Mouse (Mus musculus) hindbrain, embryonic 14.5 days (tissue): ENCODE data around the gene Napb. TPM values are rescaled to one million over a fixed set of nuclear protein-coding genes. Genes with fewer than 3 reads are reported as not detected.

ENCODE experiments used
- ATAC-seq: fragments of 200-750 bp; cut with Nextera tagmentation; 2 replicates; pipeline ENCODE4 v1.8.0; 2017; ENCODE audit warnings: moderate number of reproducible peaks, mild to moderate bottlenecking, moderate TSS enrichment, moderate library complexity; ENCODE audit not compliant: low FRiP score
- DNase-seq: peaks from one replicate; pipeline ENCODE4 v3.0.0-alpha.2; 2015; ENCODE audit warnings: low spot score
- H3K27ac ChIP-seq: fragments of 300-500 bp; sonication (generic); 2 replicates; pipeline ENCODE4 v1.5.1; 2014; ENCODE audit warnings: mild to moderate bottlenecking, moderate library complexity
- H3K27me3 ChIP-seq: fragments of 300-500 bp; sonication (generic); 2 replicates; pipeline ENCODE4 v1.6.1; 2014; ENCODE audit warnings: mild to moderate bottlenecking, low read length, mixed read lengths; ENCODE audit not compliant: control insufficient read depth, insufficient read depth
- H3K36me3 ChIP-seq: fragments of 300-500 bp; sonication (generic); replicated peaks from 2 replicates; pipeline ENCODE4 v1.6.1; 2014; ENCODE audit not compliant: control insufficient read depth, insufficient read depth
- H3K4me1 ChIP-seq: fragments of 300-500 bp; sonication (generic); replicated peaks from 2 replicates; pipeline ENCODE4 v1.6.1; 2014; ENCODE audit warnings: antibody characterized with exemption, low read length, mixed read lengths; ENCODE audit not compliant: control insufficient read depth, insufficient read depth
- H3K4me2 ChIP-seq: fragments of 300-500 bp; sonication (generic); replicated peaks from 2 replicates; pipeline ENCODE4 v1.6.1; 2014; ENCODE audit warnings: mild to moderate bottlenecking, moderate library complexity
- H3K4me3 ChIP-seq: fragments of 300-500 bp; sonication (generic); replicated peaks from 2 replicates; pipeline ENCODE4 v1.5.1; 2014; ENCODE audit warnings: mild to moderate bottlenecking, low read length
- H3K9ac ChIP-seq: fragments of 300-500 bp; sonication (generic); 2 replicates; pipeline ENCODE4 v1.6.1; 2014
- H3K9me3 ChIP-seq: fragments of 300-500 bp; sonication (generic); 2 replicates; pipeline ENCODE4 v1.6.1; 2016; ENCODE audit warnings: low read length; ENCODE audit not compliant: control insufficient read depth
- WGBS: fragments of 180-500 bp; shearing (Covaris S2); extraction: QIAGEN DNeasy Blood & Tissue Kit; methylation state at CpG from one replicate; pipeline ENCODE4 v1.1.7; 2014; 5-methylcytosine and 5-hydroxymethylcytosine counted together
- polyA plus RNA-seq: library from polyadenylated mRNA; unstranded; fragments of >200 nt; fragmentation: Nextera tagmentation; extraction: Ambion mirVana; gene quantifications from 2 replicates; pipeline ENCODE4 v1.2.1, GENCODE M21; 2014

Napb gene
- polyA plus RNA-seq, 1 experiment from 2014 or later: 94.1 TPM

DNA sequence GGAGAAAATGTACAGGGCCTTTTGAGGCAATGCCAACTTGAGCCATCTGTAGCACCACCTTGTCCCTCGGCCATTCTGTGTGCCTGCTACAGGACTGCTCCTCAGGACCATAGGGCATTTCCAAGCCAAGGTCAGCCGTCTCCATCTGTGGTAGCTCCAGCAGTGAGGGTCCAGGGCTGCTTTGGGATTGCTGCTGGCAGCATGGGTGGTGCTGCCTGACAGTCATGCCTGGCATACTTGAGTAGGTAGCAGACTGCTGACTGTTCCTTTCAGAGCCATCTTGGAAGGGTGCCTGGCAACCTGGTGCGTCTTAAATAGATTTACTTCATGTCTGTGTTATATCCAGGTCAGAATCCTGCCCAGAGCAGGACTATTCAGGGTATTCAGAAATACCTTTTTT, 10.7 kb upstream of the Napb start:
- DNase-seq: no peak
- no peak; the same call in 1 of the 2 replicates for ATAC-seq

DNA sequence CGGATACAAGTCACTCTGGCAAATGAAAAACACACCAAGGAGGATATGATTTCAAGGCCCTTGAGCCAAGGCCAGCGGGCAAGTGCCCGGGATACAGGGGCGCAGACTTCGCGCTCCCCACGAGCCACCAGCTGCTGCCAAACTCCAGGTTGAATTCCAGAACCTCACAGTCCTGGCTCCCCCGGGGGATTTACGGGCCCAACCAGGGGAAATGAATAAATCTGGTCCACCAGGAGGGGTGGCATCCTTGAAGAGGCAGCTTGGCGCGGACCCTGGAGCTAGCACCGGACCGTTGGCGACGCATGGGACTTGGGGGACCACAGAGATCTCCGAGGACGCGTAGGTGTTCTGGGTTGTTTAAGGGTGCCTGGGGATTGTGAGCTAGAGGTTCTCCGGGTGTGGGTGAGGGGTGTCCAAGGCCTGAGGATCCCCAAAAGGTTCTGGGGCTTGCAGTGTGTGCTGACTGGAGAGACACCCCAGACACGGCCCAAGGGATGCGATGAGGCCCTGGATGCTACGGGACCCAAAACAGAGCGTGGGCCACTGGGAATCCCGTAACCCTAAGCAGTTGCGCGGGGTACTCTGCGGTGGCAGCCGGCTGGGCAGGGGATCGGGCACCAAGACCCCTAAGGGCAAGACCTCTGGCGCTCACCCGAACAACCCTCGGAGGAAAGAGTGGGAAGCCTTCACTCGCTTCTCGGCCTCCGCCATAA, 497 bp downstream of the Napb start:
- ATAC-seq: peak; percentile 82
- no peak for DNase-seq
- peak overlapping the region; percentile 95 for H3K9ac ChIP-seq
- H3K27ac ChIP-seq: peak overlapping the region; percentile 61
- H3K27me3 ChIP-seq: no peaks in the 10 kb centered on the region
- peaks cover 24% of the 10 kb centered on the region for H3K4me1 ChIP-seq
- H3K4me3 ChIP-seq: peak overlapping the region; percentile 86
- no peaks in the 10 kb centered on the region for H3K36me3 ChIP-seq
- H3K4me2 ChIP-seq: peak overlapping the region; percentile 89
- WGBS: under 1% methylated on average over 35 of the region's 35 CpGs
- no peaks in the 10 kb centered on the region for H3K9me3 ChIP-seq

More for the DNA sequence above, 10.7 kb upstream of the Napb start:
- Histone ChIP-seq H3K9ac (no peak overlapping the region), H3K4me3 (no peak overlapping the region), H3K27ac (no peak overlapping the region), H3K36me3 (no peaks in the 10 kb centered on the region), H3K4me1 (no peaks in the 10 kb centered on the region), H3K9me3 (no peaks in the 10 kb centered on the region), H3K27me3 (no peaks in the 10 kb centered on the region), H3K4me2 (no peak overlapping the region)
- WGBS: 76% methylated on average over 3 of the region's 3 CpGs

DNA sequence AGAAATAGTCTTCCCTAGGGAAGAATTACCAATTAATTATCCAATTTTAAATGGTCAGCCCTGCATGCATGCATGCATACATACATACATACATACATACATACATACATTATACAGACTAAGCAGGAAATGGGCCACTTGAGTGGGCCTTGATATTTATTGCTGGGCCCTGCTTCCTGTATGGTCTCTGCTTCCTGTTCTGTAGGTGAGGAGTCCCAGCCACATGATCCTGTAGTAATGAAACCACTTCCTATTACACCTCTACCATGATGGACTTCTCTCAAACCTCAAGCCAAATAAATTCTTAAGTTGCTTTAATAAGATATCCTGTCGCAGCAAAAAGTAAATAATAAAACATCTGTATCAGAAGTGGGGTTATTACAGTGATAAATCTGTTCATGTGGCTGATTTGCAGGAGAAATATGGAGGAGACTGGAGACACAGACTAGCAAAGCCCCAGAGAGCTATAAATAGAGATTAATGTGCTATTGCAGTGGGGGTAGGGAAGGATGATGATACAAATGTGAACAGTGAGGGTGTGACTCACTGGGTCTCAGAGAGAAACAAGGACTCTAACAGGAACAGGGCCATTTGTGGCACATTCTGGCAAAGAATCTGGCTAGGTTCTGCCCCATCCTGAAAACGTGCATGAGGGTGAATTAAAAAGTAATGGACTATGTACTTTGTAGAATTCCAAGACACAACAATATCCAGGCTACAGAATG, 12.8 kb downstream of the Napb start:
- WGBS: 79% methylated on average over 2 of the region's 2 CpGs
- no peak overlapping the region for H3K9ac ChIP-seq
- no peaks in the 10 kb centered on the region for H3K36me3 ChIP-seq
- no peak overlapping the region for H3K27ac ChIP-seq
- H3K4me1 ChIP-seq: no peaks in the 10 kb centered on the region
- no peak for ATAC-seq
- DNase-seq: no peak
- no peaks in the 10 kb centered on the region for H3K27me3 ChIP-seq
- H3K4me2 ChIP-seq: no peak overlapping the region
- H3K9me3 ChIP-seq: no peaks in the 10 kb centered on the region
- no peak overlapping the region for H3K4me3 ChIP-seq

DNA sequence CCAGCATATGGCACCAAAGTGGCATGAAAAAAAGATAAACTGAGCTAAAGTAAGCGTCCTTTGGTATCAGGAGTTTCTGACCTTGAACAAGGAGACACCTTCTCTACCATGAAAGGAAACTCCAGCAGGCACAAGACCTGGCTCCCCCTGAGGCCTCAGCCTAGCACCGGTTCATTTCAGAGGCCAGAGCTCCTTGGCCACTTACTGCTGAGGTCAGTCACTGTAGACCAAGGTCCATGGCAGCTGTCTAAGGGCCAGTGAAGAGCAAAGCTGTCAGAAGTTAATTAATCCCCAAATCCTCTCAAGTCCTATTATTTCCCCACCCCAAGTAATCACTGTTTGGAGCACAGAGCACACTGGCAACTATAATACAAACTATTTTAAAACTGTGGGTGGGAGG, 15.2 kb downstream of the Napb start:
- WGBS: 84% methylated on average over 2 of the region's 2 CpGs
- H3K27ac ChIP-seq: no peak overlapping the region
- peaks cover 4% of the 10 kb centered on the region for H3K36me3 ChIP-seq
- H3K9me3 ChIP-seq: no peaks in the 10 kb centered on the region
- DNase-seq (no peak), ATAC-seq (no peak)
- H3K9ac ChIP-seq: no peak overlapping the region
- H3K4me3 ChIP-seq: no peak overlapping the region
- no peak overlapping the region for H3K4me2 ChIP-seq
- H3K4me1 ChIP-seq: no peaks in the 10 kb centered on the region
- H3K27me3 ChIP-seq: no peaks in the 10 kb centered on the region

DNA sequence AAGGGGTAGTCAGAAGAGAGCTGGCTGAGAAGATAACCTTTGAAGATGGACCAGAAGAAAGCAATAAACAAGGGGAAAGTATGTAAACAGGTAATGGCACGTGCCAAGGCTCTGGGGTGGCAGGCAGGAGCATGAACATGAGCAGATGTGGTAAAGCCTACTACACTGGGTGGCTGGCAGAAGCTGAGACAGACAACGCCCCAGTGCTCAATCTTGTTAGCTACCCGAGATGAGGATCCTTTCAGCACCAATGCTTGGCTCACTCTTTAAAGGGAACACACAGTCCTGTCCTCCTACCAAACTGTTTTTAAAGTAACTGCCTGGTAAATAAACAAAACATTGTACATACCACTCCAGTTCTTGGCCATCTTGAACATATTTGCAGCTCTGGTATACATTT, 19.9 kb downstream of the Napb start:
- DNase-seq (no peak), ATAC-seq (no peak)
- peaks cover 21% of the 10 kb centered on the region for H3K36me3 ChIP-seq
- no peak overlapping the region for H3K27ac ChIP-seq
- no peak overlapping the region for H3K9ac ChIP-seq
- H3K4me2 ChIP-seq: no peak overlapping the region
- H3K4me3 ChIP-seq: no peak overlapping the region
- no peaks in the 10 kb centered on the region for H3K27me3 ChIP-seq
- H3K9me3 ChIP-seq: no peaks in the 10 kb centered on the region
- no peaks in the 10 kb centered on the region for H3K4me1 ChIP-seq
- 91% methylated on average over 3 of the region's 3 CpGs for WGBS

DNA sequence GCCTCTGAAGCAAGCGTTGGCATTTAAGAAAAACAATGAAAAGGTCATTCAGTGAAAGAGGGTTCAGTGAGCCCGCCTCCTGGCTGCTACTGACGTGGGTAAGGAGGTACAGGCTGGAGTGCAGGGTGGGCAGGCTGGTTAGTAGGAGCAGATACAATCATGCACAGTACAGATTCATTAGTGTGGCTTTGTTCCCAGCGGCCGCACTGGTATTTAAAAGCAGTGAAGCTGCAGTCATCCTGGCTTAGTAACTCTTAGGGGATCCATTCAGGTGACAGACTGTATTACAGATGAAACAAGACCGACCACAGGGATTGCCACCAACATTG, 25.1 kb downstream of the Napb start:
- no peaks in the 10 kb centered on the region for H3K4me1 ChIP-seq
- H3K27ac ChIP-seq: no peak overlapping the region
- 55% methylated on average over 6 of the region's 6 CpGs for WGBS
- no peak overlapping the region for H3K9ac ChIP-seq
- peaks cover 35% of the 10 kb centered on the region for H3K36me3 ChIP-seq
- ATAC-seq (peak; percentile 56; the same call in 1 of the 2 replicates), DNase-seq (no peak)
- no peak overlapping the region for H3K4me2 ChIP-seq
- no peaks in the 10 kb centered on the region for H3K9me3 ChIP-seq
- H3K27me3 ChIP-seq: no peaks in the 10 kb centered on the region
- no peak overlapping the region for H3K4me3 ChIP-seq

DNA sequence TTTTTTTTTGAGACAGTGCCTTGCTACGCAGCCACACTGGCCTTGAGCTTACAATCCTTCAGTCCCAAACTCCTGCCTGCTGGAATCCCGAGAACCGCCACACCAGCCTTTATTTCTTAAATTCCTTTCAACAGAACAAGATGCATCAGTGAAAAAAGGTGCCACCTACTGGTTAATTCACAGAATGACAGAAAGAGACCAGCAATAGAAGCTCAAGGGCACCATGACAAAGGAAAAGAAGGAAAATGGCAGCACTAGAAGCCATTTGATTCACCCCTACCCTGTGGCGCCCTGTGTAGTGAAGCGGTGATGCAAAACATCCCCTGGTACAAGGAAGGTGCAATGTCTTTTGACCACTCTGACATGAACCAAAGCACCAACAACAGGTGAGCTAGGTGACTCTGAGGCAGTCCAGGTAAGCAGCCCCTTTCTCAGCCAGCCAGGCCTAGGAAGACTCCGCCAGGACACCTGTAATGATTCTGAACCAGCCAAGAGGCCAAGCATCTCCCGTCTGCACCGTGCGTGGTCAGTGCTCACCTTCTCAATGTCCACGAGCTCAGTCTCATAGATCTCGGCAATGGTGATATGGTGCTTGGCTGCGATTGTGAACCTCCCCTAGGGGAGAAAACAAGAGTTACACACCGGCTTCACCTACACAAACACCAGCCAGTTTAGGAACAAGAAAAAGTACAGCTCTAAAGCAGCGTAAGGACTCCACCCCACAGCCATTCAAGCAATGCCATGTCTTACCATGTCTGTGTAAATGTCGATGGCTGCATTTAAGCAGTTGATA, 25.7 kb downstream of the Napb start:
- Histone ChIP-seq H3K9me3 (no peaks in the 10 kb centered on the region), H3K4me3 (no peak overlapping the region), H3K4me2 (no peak overlapping the region), H3K36me3 (peaks cover 29% of the 10 kb centered on the region), H3K4me1 (no peaks in the 10 kb centered on the region), H3K27ac (no peak overlapping the region), H3K9ac (no peak overlapping the region), H3K27me3 (no peaks in the 10 kb centered on the region)
- DNase-seq (peak; percentile 60), ATAC-seq (peak; percentile 63)
- WGBS: 79% methylated on average over 15 of the region's 15 CpGs

DNA sequence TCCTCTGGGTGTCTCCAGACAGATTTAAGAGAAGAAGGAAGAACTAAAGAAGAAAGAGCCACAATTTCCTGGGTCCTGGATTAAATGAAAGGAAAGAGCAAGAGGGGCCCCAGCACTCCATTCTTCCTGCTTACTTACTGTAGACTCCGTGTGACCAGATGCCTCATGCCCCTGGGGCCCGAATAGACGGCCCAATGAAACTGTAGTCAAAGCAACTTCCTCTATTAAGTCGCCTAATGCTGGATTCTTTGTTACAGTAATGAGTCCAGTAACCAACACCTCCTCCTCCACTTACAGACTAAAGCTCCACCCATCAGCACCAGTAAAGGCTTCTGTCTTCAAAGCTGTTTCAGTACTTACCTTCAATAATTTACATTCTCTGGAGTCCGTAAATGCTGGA, 33.7 kb downstream of the Napb start:
- H3K4me2 ChIP-seq: no peak overlapping the region
- H3K9ac ChIP-seq: no peak overlapping the region
- H3K27me3 ChIP-seq: no peaks in the 10 kb centered on the region
- H3K4me3 ChIP-seq: no peak overlapping the region
- DNase-seq (no peak), ATAC-seq (no peak)
- no peaks in the 10 kb centered on the region for H3K4me1 ChIP-seq
- WGBS: 88% methylated on average over 5 of the region's 5 CpGs
- H3K9me3 ChIP-seq: no peaks in the 10 kb centered on the region
- no peak overlapping the region for H3K27ac ChIP-seq
- H3K36me3 ChIP-seq: peaks cover 71% of the 10 kb centered on the region

DNA sequence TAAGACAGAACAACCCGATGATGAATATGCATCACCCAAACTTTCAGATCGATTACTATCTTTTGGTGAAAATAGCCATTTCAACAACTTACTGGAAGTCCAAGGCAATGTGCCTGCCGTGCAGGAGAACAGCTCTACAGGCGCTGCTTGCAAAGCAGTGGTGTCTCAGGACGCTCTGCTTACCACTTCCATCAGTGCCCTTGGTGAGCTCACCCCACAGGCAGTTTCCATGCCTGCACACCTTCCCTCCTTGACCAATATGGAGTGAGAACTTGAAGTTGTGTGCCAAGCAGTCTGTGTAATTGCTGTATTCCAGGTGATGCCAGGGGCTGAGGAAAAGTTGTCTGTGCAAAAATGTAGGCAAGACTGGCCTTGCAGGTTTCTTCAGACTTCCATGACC, 41.5 kb downstream of the Napb start:
- Histone ChIP-seq H3K27me3 (no peaks in the 10 kb centered on the region), H3K4me1 (no peaks in the 10 kb centered on the region), H3K36me3 (peaks cover 85% of the 10 kb centered on the region), H3K9ac (no peak overlapping the region), H3K4me3 (no peak overlapping the region), H3K9me3 (no peaks in the 10 kb centered on the region), H3K27ac (no peak overlapping the region), H3K4me2 (no peak overlapping the region)
- no peak for DNase-seq
- no peak for ATAC-seq
- WGBS: 97% methylated on average over 5 of the region's 5 CpGs
